Mouse (Mus musculus): ENCODE measurements around the gene Stk32c.

Stk32c gene

GRCm38 (mm10) chr7:139212754-139213745, at the start of gene Stk32c, which contains the start of gene Lrrc27:
Gene Stk32c (minus strand): TSS chr7:139213307.
Gene Lrrc27 (plus strand): TSS chr7:139212988.
- peak; percentile 95 to 97 for DNase-seq

- DNase-seq = no peak
These were observed 44.8 kb upstream of the Stk32c start for GRCm38 (mm10) chr7:139257752-139258542.

GRCm38 (mm10) chr7:139254626-139255025, 41.5 kb upstream of the Stk32c start:
- no peak for DNase-seq

- no peak for DNase-seq
These were observed 40.4 kb upstream of the Stk32c start for GRCm38 (mm10) chr7:139253462-139253861.

- DNase-seq = no peak
These were observed 39.9 kb upstream of the Stk32c start for GRCm38 (mm10) chr7:139252986-139253385.

GRCm38 (mm10) chr7:139252566-139252965, 39.5 kb upstream of the Stk32c start:
- no peak for DNase-seq

- peak; percentile 33 to 54 for DNase-seq
These were observed 38.8 kb upstream of the Stk32c start for GRCm38 (mm10) chr7:139251881-139252301.

GRCm38 (mm10) chr7:139249406-139250210, 36.5 kb upstream of the Stk32c start:
- DNase-seq = no peak

- DNase-seq = peak; percentile 47 to 49
These were observed 35.7 kb upstream of the Stk32c start for GRCm38 (mm10) chr7:139248615-139249405.

- DNase-seq = peak; percentile 66 to 71
These were observed 34.9 kb upstream of the Stk32c start, which contains the start of gene Pwwp2b for GRCm38 (mm10) chr7:139247881-139248614. Gene Pwwp2b (plus strand): TSS chr7:139248482.

- peak in 1 of 2 experiments; percentile 32 for DNase-seq
These were observed 34.1 kb upstream of the Stk32c start for GRCm38 (mm10) chr7:139246931-139247880.

GRCm38 (mm10) chr7:139246086-139246485, 33.0 kb upstream of the Stk32c start:
- DNase-seq = no peak

GRCm38 (mm10) chr7:139239432-139239831, 26.3 kb upstream of the Stk32c start:
- DNase-seq = no peak

- no peak for DNase-seq
These were observed 22.7 kb upstream of the Stk32c start for GRCm38 (mm10) chr7:139235651-139236358.

- peak; percentile 36 to 43 for DNase-seq
These were observed 21.5 kb upstream of the Stk32c start for GRCm38 (mm10) chr7:139234426-139235188.

- DNase-seq = peak; percentile 93 to 94
These were observed 20.6 kb upstream of the Stk32c start for GRCm38 (mm10) chr7:139233714-139234113.

- DNase-seq = no peak
These were observed 17.1 kb upstream of the Stk32c start for GRCm38 (mm10) chr7:139230241-139230640.

GRCm38 (mm10) chr7:139229837-139230236, 16.7 kb upstream of the Stk32c start:
- DNase-seq = peak in 1 of 2 experiments; percentile 48
